Mouse (Mus musculus) CD4-positive helper T cell, adult 2 months (primary cell): Measurements from ENCODE around the gene Grm8.
A peak's percentile ranks its signal among the peaks of the same experiment; 100 is the strongest.

Experiments used
- DNase-seq: peaks from one replicate; pipeline ENCODE4 v3.0.0-alpha.2; 2012; ENCODE audit warnings: low read depth, missing footprints, low spot score

Gene Grm8

GRCm38 (mm10) chr6:28135001-28135401, at the start of gene Grm8:
Grm8 (minus strand) TSS chr6:28135178.
- peak; percentile 7 for DNase-seq

GRCm38 (mm10) chr6:28169851-28170539, 35.0 kb upstream of the Grm8 start:
- no peak for DNase-seq

- no peak for DNase-seq
These were observed 25.4 kb upstream of the Grm8 start for GRCm38 (mm10) chr6:28160399-28160798.

- DNase-seq = no peak
These were observed 11.5 kb upstream of the Grm8 start for GRCm38 (mm10) chr6:28146445-28146844.

GRCm38 (mm10) chr6:28142332-28142731, 7.4 kb upstream of the Grm8 start:
- no peak for DNase-seq

- DNase-seq = peak; percentile 70
These were observed 644 bp upstream of the Grm8 start for GRCm38 (mm10) chr6:28135411-28136233.

GRCm38 (mm10) chr6:28134251-28134801, 652 bp downstream of the Grm8 start:
- DNase-seq = no peak

- peak; percentile 2 for DNase-seq
These were observed 1.5 kb downstream of the Grm8 start for GRCm38 (mm10) chr6:28133206-28134063.

- DNase-seq = no peak
These were observed 2.9 kb downstream of the Grm8 start for GRCm38 (mm10) chr6:28132056-28132455.

- DNase-seq = no peak
These were observed 6.1 kb downstream of the Grm8 start for GRCm38 (mm10) chr6:28128871-28129270.

- no peak for DNase-seq
These were observed 19.5 kb downstream of the Grm8 start for GRCm38 (mm10) chr6:28115519-28115918.

- DNase-seq = no peak
These were observed 20.1 kb downstream of the Grm8 start for GRCm38 (mm10) chr6:28114916-28115315.

GRCm38 (mm10) chr6:28111551-28111950, 23.4 kb downstream of the Grm8 start:
- DNase-seq = no peak

GRCm38 (mm10) chr6:28102608-28103316, 32.2 kb downstream of the Grm8 start:
- DNase-seq = no peak

- DNase-seq = no peak
These were observed 35.0 kb downstream of the Grm8 start for GRCm38 (mm10) chr6:28100001-28100400.

- DNase-seq = no peak
These were observed 42.5 kb downstream of the Grm8 start for GRCm38 (mm10) chr6:28092511-28092910.

GRCm38 (mm10) chr6:28091836-28092235, 43.1 kb downstream of the Grm8 start:
- DNase-seq = no peak

GRCm38 (mm10) chr6:28090981-28091380, 44.0 kb downstream of the Grm8 start:
- no peak for DNase-seq

- DNase-seq = no peak
These were observed 59.4 kb downstream of the Grm8 start for GRCm38 (mm10) chr6:28075534-28075933.

GRCm38 (mm10) chr6:28074470-28074869, 60.5 kb downstream of the Grm8 start:
- no peak for DNase-seq

- DNase-seq = no peak
These were observed 83.0 kb downstream of the Grm8 start for GRCm38 (mm10) chr6:28051966-28052365.
